Mouse (Mus musculus) adrenal gland, adult 8-10 months (tissue): ENCODE measurements around the gene Cacnb4. TPM values are rescaled to one million over a fixed set of nuclear protein-coding genes. Genes with fewer than 3 reads are reported as not detected.

ENCODE experiments used
- DNase-seq: peaks from one replicate; pipeline ENCODE4 v3.0.0; 2022
- total RNA-seq, 4 experiments: library from RNA; stranded (reverse); gene quantifications; 2 replicates each; pipeline ENCODE4 v1.2.4; 2022

Gene Cacnb4
- total RNA-seq, 4 experiments from 2014 or later: 0.17 to 1.5 (median 0.64) TPM

DNA sequence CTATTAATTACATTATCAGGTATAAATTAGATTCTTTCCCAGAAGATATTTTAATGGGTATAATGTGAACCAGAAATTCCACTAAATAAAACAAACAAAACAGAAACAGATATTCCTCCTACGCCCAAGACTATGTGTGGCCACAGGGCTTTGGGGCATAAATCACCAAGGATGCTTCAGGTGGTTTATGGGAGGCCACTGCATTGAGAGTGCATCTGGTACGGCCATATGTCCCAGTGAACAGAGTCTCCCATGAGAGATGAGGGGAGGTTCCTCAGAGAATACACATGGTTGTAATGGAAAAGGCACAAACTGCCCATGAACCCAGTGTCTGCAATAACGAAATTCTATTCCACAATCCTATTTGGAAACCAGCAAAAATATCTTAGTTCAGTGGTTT is 160.1 kb downstream of the Cacnb4 start:
- no peak for DNase-seq

DNA sequence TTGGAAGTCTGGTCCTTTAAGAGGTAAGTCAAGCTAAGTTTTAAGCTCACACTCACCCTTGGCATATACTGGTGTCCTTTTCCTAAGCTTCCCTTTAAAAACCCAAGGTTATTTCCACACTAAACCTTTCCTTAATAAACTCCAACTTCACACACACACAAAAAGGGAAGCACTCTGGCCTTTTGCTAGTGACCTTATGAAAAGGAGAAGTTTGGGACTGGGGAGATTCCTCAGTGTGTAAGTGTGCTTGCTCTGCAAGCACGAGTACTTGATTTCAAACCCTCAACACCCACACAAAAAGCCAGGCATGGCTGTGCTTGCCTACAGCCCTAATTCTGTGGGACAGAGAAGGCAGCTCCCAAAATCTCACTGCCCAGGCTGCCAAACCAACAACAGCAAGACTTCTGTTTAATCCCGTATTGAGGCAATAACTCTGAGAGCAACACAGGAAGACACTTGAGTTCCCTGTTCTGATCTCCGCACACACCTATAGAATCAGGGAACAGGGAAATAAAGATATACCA is 163.7 kb downstream of the Cacnb4 start:
- DNase-seq: no peak

DNA sequence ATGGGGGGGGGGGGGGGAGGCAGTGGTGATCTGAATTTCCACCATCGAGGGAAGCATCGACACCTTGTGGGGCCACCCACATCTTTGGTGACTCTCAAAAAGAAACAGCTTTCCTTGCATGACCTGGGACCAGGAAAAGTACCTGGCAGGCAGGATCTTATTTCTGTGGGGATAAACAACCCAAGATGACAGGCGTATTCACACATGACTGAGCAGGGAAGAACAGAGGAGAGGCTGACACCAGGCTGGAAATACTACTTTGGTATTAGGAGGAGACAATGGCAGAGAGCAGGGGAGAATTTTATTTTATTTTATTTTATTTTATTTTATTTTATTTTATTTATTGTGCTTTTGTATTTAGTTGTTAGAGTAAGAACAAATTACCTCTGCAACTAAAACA is 164.4 kb downstream of the Cacnb4 start:
- DNase-seq: no peak

DNA sequence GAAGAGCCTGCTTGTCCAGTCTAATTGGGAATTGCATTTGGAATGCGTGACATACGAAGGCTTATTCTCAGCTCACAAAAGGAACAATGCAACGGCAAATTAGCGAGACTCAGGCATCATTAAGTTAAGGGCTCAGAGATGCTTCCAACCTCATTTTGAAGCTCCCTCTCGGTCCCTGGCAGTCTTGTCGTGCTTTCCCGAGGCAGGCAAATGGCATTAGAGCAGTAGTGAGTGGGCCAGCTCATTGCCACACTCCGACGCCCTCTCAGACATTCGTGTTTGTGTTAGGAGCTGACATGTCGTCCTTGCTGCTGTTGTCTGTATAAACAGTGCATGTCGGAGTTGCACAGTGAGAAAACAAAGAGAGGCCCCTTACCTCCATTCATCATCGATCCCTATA is 164.8 kb downstream of the Cacnb4 start:
- no peak for DNase-seq

DNA sequence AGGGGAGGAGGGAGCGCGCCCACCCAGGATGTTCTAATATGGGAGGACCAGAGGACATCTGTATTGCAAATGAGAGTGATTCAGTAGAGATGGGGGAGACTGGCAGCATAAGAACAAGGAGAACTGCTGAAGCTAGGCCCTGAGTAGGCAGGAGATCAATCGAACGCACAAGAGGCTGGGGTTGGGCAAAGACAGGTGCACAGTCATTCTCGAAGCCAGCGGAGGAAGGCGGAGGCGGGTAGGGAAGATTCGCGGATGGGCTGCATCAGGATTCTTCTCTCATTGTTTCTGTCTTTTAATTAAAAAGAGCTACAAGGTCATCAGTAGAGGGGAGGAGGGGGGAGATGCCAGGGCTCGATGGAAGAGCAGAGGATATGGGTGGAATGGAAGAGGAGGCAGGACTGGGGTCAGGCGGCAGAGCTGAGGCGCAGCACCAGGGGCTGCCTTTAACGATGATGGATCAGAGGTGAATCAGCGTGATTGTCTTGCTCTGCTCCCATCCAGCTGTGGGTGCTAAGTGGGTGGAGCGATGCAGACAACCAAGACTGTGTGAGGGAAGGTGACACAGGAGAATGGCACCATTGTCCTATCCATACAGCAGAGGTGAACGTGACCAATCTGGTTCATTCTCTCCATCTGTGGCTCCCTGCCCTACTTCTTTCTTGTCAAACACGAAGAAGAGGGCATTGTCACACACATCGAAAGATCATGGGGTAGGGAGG is 166.7 kb downstream of the Cacnb4 start:
- DNase-seq: no peak

DNA sequence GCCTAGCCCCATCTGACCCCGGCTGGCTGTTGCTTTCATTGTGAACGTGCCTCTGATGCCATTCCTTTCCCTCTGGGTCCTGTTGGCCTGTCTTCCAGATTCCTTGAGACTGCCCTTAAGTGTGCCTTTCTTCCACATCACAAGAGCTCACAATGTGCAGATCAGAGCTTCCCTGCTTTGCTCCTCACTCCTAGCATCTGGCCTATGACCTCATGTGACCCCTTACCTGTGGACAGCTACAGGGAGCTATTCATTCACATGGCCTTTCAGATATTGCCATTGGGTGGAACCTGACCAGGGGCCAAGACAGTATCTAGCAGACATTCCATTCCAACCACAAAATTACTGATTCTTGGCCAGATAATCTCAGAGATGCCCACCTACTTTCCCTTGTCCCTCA is 171.5 kb downstream of the Cacnb4 start:
- no peak for DNase-seq

DNA sequence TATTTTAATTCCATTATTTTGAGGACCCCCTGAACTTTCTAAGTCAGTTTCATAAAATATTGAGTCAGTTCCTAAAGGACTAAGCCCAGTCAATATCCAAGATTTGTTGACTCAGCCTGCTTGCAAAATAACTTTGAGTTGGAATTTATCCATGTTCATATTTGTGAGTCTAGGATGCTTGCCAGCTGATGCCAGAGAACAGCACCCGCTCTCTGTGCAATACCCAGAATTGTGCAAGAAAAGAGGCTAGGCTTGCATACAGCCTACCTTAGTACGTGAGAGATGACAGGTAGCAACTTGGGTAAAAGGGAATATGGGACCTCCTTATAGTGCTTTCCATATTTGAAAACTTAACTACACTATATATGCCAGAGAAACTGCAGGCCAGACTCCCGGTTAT is 171.9 kb downstream of the Cacnb4 start:
- DNase-seq: no peak

DNA sequence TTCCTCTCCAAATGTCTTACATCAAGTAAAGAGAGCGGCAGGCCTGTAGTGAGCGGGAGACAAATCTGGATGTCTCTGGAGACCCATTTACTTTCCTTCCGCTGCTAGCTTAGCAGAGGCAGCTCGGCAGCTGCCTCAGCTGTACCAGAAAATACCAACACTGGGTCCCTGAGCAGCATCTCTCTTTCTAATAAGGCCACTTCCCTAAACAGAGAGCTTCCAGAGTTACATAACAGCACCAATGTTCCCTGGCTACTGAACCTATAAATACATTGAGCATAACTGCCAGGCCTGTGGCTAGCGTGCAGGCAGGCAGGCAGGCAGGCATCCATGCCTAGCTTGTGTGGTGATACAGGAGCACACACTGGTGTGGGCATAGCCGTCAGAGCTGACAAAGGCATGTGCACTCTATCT is 176.8 kb downstream of the Cacnb4 start:
- DNase-seq: no peak

DNA sequence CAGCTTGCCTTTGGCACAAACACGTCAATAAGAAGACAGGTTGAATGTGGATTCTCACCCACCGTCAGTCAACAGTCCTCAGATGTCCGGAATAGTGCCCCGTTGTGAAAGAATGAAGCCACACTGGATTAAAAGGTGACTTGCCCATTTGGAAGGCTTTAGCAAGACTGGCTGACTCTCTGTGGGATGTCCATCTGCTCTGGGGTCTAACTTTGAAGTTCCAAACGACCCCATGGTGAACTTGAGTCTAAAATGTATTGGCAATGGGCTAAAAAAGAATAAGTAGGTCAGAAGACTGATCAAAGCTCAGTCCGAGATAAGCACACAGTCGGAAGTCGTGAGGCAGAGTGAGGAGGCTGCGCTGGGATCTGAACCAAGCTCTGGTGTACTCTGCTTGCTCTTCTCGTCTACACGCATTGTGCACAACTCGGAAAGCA is 177.5 kb downstream of the Cacnb4 start:
- DNase-seq: no peak

DNA sequence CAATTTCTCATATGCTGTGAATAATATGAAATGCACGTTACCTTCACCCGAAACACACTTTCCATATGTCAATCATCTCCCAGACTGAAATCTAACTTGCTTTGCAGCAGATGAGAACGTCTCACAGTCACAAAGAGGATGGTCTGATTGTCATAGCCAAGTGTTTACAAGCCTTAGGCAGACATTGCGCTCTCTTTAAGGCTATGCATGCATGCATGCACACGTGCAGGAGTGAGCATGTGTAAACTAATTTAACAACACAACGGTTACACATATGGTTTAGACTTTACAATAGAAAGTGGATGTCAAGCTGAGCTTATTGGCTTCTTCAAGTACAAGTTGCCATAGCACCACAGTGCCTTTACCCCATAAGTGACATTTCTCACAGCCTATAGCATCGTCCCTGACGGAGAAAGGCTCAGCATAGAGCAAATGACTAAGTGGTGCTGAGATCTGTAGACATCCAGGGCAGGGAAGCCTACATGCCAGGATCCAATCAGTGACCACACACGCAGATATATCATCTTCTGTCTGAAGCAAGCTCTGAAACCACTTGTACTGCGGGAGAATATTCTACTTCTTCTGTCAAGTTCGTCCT is 181.4 kb downstream of the Cacnb4 start:
- DNase-seq: no peak

DNA sequence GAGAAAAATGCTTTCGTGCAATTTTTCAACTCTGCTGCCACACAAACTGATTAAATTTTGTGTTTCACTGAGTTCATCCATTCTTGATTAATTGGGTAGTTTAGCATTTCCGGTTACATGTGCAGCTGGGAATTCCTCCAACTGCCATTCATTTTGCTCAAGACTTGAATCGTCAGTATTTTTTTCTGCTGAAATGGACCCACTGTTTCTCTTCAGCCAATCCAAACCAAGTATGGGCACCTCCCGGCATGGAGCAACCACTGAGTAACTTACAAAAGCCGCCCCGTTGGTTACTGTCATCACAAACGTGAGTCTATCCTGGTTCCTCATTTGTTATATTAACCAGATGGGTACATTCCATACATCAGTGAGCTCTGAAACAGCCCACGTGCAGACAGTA is 182.4 kb downstream of the Cacnb4 start:
- DNase-seq: no peak

DNA sequence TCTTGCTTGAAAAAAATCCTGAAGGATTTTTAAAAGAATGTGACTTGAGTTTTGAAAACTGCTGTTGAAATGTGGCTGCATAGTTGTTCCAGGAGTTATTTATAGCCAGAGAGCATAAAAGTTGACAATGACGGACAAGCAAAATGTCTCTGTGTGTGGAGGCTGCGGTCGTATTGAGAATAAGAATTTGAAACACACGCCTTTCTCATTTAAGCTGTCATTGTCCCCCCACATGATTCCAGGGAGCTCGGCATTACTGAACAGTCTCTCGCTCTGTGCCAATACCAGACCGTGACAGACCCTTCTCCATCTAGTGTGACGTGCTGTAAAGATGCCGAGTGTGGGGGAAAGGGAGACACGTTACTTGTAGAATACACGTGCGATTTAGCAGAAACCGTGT is 183.8 kb downstream of the Cacnb4 start:
- DNase-seq: no peak

DNA sequence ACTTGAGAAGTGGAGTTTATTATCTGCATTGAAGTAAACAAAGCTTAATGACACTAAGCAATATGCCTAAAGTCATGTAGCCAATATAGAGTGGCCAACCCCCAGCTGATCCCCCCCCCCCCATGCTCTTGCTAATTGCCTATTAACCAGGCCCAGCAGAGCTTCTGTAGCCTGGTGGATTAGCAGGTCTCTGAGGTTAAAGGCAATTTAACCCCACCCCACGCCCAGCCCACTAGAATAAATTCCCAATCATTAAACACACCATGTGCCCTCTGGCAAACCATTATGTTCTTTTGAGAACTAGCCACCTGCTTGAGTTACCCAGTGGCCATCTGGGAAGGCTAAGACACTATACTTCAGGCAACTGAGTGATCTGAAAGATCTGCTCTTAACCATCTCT is 186.8 kb downstream of the Cacnb4 start:
- no peak for DNase-seq

DNA sequence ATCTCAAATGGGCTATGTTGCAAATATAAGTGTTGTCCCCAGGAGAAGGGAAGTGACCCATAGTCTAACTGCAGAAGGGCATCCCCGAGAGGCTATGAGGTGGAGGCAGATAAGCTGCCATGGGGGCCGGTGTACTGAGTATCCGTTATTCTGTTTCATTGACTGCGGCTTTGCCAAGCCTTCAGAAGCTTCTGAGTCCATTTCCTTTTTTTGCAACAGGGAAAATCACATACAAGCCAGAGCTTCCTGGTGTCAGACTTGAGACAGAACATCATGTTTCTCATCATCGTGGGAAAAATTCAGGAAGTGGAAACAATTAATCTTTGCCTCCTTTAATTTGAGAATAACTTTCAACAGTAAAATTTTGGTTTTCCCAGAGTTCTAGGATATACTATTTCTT is 193.1 kb downstream of the Cacnb4 start:
- DNase-seq: no peak

DNA sequence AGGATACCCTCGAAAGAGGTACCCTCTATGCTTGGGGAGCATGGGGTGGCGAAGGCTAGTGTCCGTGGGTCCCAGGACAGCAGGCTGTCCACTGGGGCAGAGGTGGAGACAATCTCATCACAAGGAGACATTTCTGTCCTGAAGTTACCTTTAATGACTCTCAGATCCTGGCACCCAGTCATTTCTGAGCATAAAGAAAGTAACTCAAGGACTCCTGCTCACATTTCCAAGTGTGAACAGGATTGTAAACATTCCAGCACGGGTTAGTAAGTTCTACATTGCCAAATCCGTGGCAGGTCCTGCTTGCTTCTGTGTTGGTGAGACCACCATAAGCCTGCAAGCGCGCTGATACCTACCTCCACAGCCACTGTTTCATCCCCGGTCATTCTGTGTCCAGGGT is 196.2 kb downstream of the Cacnb4 start:
- no peak for DNase-seq

DNA sequence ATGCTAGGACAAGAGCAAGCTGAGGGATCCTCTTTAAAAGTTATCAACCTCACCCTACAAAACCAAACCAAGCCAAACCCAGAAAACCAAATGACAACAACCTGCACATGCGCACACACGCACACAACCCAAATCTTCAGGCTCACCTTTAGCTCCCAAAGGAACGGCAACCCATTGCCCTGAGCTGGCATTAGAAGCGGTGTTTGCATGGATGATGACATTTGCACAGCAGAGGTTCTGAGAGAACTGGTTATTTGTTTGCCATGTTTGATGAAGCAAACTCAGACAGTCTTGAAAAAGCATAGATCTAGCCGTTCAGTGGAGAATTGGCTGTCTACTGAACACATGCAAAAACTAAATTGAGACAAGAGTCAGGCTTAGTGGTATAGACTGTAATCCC is 198.1 kb downstream of the Cacnb4 start:
- DNase-seq: no peak

DNA sequence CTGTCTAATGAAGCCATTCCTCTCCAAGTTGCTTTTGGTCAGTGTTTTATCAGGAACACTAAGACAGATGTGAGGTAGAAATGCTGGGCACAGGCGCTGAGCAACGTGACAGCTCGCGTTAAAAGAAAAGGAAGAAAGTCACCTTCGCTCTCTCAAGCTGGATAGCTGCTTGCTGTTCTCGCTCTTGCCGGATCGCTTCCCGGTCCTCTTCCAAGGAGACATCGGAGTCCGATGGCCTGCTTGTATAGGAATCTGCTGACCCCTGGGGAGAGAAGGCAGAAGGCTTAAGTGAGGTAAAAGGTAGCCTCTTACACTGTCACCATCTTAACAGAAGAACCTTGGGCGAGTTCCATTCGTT is 199.1 kb downstream of the Cacnb4 start:
- DNase-seq: no peak

DNA sequence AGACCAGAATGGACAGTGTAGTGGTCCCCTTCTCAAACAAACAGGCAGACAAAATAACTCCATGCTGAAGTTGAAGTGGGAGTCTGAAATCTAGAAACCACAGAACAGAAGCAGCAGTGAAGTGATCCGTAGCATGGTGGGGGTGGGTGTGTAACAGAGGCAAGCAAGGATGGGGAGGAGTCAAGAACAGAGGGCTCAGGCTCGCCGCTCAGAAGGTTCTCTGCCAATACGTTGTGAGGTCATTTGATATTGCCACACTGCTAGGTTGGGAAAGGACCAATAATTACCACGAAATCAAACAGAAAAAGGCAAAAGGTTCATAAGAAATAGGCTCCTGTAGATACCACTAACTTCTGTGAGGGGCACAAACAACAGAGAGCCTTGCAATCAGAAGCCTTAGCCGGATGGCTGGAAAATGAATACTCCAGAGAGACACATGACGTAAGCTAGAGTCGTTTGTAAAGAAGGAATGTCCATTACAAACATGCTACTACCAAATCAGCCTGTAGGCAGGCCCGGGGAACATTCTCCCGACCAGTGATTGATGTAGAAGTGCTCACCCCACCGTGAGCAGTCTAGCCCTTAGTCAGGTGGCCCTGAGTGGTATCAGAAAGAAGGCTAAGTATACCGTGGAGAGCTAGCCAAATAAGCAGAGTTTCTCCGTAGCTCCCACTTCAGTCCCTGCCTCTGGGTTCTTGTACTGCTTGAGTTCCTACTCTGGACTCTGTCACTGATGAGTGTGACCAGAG is 199.7 kb downstream of the Cacnb4 start:
- DNase-seq: no peak

DNA sequence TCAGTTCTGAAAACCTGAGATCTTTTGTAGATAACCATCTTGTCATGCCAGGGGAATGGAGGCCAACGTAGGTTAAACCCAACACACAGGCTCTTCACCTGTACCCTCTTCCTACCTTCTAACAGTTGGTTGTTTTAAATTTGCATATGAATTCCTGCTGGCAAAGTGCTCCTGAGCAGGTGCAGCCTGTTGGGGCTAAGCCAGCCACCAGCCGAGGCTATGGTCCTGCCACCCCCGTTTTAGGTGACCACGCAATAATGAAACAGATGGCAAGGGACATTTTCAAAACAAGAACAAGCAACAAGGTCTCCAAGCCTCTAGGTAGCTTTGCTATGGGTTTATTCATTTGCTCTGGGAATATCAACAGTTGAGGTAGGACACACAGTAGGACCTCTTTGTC is 200.8 kb downstream of the Cacnb4 start:
- DNase-seq: no peak

DNA sequence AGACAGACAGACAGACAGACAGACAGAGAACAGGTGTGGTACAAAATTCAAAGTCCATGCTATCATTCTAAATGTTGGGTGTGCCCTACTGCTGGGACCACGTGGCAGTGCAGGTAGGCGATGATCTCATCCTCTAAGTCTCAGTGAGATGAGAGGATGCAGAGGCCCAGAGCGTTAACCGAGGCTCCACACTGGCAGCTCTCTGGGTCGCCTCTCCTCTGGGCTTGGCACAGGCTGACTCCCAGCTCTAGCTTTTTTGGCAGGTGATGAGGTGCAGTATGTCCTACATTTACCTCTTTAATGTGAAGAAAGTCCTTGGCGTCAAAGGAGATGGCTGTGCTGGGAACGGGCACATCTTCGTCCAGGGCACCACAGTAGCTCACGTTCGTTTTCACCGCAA is 202.1 kb downstream of the Cacnb4 start:
- DNase-seq: no peak

DNA sequence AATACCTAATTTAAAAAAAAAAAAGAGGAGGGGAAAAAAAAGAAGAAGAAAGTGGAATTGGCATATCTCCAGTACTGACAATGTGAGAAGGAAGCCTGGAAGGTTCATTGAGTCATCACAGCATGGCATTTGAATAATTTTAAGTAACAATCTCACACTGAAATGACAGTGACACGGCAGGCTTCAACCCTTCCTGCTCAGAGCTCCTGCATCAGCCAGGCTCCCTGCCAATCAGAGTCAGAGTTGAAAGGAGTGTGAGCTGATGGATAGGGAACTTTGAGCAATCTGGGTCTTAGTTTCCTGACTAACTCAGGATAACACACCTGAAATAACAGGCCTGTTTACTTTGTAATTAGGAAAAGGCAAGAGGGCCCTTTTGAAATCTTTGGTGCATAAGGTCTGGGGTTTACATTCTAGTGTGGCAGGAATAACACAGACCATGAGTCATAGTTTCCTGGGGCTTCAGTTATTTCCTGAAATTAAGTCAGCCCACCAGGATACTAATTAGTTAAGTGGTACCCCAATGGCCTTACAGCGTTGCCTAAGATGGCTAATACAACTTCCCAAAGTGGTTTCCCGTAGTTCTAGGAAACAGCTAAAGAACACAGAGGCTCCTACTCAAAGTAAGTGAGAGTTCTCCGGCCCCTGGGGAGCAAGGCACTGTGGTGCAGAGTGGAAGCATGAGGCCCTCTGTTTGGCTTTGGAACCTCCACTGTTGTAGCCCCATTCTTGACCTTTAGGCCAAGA is 204.9 kb downstream of the Cacnb4 start:
- DNase-seq: no peak

DNA sequence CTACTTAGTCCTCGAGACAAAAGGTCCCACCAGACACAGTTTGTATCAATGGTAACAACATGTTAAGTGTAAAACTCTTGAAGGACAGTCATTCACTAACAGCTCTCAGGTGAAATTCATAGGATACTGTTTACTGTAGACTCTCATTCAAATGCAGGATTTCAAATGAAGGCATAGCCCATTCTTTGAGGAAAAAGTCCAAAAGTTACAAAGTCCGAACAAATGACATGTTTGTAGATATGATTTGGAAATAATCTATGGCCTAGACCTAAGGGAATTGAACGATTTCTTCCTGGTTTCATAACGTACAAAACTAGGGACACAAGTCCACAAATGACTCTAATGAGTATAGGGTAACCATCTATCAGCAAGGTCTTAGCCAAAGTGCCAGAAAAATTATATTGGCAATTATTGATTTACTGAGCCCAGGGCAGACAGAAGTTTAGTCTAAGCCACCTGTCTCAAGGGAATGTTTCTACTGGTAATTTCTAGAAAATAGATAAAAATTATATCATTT is 206.5 kb downstream of the Cacnb4 start:
- DNase-seq: no peak

DNA sequence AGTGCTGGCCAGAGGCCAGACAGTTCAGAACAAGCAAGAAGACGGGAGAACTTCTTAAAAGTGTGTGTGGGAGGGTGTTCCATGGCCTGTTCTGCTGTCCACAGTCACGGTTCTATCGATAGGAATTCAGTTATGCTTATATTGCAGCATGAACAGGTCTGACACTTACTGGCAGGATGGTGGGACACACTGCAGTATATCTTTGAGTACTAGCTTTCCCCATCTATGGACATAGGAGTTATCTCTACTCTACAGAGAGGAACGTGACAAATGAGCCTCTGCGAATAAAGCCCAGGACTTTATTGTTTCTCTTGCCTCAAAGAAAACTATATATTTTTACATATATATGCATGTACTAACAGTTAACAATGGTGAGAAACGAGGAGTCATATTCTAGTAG is 209.0 kb downstream of the Cacnb4 start:
- no peak for DNase-seq
